Mouse (Mus musculus) megakaryocyte-erythroid progenitor cell, adult 5-6 weeks (primary cell): ENCODE data around the gene Zfp94. TPM values are rescaled to one million over a fixed set of nuclear protein-coding genes. Genes with fewer than 3 reads are reported as not detected.

Experiments
- ATAC-seq: replicated peaks from 2 replicates; pipeline ENCODE4 v1.8.0; 2016; ENCODE audit warnings: mild to moderate bottlenecking, inconsistent platforms; ENCODE audit not compliant: severe bottlenecking, poor library complexity, low FRiP score, low TSS enrichment
- total RNA-seq, 2 experiments: library from RNA; stranded (forward) in 1 of 2; stranded (reverse) in 1 of 2; fragments of 200-1000, 215-1000 nt in 1 of 2; fragments of >200 nt in 1 of 2; fragmentation: Nextera tagmentation in 1 of 2; gene quantifications; 2 replicates each; pipeline ENCODE4 v1.2.3; 2014 to 2017

Gene Zfp94
- total RNA-seq, 2 experiments from 2014 or later = 3.0 to 3.3 TPM

DNA sequence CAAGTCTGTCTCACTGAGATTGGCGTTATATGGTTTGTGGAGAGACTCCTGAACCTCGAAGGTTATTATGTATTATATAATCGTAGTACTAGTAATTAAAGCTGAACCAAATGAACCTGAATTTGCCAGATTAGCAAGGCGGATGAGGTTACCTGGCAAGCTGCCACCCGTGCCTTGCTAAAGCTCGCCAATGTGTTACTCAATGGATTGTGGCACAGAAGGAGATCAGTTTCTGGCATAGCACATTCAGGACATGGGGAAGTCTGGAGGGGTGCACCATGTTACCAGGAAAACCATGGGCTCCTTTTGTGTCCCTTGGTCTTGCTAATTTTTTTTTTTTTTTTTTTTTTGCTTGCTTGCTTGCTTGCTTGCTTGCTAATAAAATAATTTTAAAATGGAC is 8.7 kb upstream of the Zfp94 start:
- ATAC-seq = no peak

DNA sequence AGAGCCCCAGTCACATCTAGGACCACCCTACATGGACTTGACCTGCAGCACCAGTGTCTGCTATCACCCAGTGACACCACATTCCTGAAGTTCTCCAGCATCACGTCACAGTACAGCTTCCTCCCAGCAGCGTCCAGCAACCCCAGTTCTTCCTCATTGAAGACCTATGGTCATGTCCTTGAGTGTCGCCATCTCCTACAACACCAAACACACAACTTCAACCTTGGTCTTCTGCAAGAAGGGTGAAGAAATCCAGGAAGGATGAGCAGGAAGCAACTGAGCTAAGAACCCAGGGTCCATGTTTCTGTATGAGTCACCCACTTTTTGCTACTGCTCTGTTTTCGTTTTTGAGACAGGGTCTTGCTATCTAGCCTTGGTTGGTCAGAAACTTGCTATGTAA is 6.1 kb upstream of the Zfp94 start:
- no peak for ATAC-seq

DNA sequence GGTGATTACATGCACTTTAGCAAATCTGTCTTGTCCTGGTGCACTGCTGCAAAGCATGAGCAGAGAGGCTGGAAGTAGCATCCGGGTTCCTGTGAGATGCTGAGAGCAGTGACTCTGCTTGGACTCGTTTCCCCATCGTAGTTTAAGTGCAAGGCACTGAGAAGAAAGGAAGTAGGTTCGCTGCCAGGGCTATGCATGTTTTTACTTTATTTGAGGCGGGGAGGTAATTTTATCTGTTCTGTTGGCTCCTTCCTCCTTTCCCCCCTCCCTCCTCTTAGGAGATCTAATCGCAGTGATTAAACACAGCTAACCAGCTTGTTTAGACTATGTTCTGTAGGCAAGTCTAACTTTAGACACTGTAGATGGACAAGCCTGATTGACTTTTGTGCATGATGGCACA is 2.5 kb upstream of the Zfp94 start:
- no peak for ATAC-seq

DNA sequence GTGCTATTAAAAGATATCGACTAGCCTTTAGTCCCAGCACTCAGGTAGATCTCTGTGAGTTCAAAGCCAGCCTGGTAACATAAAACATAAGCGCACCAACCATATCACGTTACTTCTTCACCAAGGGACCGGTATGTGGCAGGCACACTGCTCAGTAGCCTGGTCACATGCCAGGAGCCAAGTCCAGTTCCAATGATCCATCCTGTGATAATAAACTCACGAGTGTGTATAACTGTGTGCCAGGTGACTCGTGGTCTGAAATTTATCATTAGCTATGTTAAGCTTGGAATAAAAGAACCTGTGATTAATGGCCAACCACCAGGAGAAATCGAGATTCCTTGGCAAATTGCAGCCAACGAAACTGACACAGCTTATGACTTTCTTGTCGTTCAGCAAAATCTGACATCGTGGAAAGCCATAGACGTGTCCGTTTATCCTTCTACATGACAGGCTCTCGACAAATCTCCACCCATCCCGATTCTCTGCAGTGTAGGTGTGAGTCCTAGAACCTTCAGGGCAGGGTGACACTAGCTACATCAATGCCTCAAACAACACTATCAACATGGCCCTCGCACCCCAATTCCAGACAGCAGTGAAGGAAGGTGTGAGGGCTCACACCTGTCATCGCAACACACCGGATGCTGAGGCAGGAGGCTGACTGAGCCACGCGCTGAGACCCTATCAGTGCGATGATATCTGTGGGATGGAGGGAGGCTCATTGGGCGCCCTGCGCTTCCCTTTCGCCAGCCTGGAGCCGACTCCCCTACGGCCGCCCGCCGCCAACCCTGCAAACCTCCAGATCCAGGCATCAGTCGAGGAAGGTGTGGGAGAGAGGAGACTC is 520 bp downstream of the Zfp94 start:
- ATAC-seq = peak; percentile 63

DNA sequence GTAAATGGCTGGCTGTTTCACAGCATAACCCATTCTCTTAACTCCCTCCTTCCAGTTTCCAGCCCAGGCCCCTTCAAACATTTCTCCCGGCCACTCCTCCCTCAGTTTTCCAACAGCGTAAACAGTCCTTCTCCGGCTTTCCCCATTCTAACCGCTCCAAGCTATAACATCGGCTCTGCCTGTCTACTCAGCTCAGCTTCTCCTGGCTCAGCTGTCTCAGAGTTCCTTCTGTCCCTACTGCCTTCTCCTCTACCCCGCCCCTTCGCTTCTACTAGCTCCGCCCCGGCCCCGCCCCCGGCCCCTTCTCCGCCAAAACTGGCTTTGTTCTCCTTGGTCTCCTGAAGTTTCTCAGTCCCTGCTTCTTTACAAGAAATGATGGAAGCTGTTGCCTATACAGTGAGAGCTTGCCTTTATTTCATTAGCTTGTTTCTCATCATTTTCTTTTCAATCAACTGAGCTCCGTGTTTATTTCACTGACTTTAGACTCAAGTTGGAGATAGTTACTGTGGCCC is 15.6 kb downstream of the Zfp94 start, which contains the start of gene Zfp61:
Zfp61 (minus strand) TSS at position 462 of the 512 bp plus-strand sequence.
- ATAC-seq = peak; percentile 76

DNA sequence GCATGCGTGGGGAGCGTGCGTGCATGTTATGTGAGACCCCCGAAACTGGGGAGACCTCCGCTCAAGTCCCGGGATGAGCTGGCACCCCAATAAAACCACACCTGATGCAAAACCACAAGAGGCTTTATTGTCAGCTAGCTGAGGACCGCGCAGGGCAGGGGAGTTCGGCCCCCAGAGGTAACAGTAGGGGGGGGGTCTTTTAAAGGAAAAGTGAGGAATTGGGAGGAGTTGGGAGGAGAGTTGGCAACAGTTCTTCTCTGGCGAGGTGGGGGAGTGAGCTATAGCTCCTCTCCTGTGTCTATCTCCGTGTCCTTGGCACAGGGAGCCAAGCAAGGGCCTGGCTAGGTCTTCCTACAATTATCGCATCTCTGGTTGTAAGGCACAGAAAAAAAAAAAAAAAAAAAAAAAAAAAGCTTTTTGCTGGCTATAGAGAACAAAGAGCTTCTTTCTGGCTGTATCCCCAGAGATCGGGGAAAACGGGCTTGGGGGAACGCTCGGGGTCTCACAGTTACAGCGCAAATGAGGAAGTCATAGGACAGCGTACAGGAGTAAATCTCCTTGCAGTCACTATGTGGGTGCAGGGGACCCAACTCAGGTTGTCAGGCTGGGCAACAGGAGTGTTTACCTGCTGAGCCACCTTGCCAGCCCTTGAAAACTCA is 16.5 kb downstream of the Zfp94 start:
- ATAC-seq = no peak

DNA sequence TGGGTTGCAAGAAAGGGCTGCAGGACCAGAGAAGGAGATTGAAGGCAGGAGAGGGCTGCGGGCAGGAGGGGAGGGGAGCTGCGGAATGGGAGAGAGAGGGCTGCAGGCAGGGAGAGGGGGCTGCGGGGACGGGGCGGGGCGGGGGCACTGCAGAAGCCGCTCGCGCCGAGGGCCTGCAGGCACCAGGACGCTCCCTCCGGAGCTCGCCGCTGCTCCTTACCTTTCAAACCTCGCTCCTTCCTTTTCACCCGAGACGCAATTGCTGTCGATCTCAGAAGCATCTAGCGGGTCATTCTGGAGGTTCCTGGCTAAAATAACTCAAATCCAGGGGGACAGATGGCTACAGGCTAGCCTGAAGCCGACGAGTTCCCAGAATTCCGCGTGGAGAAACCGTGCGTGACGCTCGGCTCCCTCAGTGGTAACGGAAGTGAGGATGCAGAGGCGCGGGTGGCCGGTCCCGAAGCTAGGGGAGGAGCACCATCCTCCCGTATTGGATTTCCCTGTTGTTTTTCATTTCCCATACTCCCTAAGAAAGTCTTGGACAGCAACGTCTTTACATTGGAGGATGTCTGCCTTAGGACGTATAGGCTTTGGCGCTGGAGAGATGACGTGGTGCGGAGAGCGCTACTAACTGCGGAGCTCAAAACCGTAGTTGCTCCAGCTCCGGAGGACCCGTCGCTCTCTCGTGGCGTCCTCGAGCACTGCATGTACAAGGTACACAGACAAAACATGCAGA is 17.3 kb downstream of the Zfp94 start:
- peak; percentile 95 for ATAC-seq

DNA sequence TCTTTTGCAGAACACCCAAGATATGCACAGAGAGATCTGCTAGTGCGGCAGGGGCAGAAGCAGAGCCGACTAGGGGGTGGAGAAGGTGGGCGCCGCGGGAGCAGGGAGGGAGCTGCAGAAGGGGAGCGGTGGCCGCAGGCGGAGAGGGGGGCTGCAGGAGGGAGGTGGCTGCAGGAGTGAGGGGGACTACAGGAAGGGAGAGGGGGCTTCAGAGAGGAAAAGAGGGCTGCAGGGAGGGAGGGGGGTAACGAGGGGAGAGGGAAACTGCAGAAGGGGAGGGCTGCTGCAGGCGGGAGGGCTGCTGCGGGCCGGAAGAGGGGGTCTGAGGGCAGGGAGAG is 17.9 kb downstream of the Zfp94 start:
- no peak for ATAC-seq

DNA sequence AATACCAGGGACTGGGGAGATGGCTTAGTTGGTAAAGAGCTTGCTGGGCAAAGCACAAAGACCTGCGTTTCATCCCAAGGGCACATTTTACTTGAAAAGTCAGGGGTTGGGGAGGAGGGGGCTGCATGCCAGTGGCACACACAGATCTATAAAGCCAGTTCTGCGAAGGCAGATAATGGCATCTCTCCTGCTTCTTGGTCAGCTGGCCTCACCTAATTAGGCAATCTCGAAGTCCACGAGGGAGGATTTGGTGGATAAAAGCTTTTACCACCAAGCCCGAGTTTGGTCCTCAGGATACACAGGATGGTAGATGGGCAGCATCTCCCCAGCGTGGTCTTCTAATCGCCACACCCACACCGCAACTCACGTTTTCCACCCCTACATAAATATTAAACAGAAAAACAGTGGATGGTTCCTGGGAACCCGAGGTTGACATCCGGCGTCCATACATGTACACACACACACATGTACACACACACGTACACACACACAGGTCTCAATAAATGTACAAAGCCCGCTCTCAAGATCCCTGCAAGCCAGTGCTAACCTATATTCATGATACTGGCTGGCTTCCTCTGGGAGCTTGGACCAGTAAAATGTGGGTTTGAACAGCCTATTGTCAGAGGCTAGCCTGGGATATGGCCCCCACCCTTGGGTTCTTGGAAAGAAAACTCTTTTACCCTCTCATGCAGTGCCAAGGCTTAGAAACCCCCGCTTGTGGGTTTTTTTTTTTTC is 18.9 kb downstream of the Zfp94 start:
- no peak for ATAC-seq

DNA sequence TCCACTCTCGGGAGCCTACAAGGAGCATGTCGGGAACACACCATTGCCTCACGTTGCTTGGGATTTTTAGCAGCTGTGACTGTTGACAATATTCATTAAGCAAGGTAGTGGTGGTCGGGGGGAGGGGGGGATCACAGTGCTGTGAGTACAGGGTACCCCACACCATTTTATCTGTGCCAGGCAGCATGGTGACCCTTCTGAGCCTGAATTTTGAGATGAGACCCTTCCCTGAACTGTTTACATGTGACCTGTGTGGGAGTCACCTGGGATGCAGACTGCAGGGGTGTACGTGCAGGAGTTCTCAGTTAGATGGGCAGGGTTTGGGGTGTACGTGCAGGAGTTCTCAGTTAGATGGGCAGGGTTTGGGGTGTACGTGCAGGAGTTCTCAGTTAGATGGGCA is 20.1 kb downstream of the Zfp94 start:
- no peak for ATAC-seq

DNA sequence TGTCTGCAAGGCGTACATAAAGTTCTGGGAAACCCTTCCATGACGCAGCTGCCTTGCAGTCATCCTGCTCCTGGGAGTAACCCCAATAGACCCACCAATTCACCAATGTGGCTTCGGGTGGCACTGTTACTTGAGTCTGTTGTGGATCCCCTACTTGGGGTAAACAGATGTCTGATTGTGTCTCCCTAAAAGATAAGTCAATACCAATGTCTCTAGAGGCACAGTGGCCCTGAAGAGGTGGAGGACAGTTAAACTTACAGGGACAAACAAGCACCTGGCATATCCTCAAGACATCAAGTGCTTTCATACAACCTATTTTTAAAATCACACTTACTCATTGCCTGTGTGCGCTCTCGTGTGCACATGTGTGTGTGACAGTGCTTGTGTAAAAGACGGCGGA is 21.1 kb downstream of the Zfp94 start:
- ATAC-seq = no peak

DNA sequence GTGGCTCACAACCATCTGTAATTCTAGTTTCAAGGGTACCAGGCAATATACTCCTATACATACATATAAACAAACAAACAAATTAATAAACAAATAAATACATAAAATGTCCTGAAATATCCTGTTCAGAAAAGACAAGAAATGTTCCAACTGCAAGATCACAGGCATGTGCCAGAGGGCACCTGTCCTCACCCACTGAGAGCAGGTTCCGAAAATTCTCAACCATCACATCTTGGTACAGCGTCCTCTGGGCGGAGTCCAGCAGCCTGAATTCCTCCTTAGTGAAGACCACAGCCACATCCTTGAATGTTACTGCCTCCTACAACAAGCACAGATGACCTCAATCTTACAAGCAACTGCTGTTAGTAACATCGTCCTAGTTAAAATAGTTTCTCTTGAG is 21.7 kb downstream of the Zfp94 start:
- ATAC-seq = no peak

DNA sequence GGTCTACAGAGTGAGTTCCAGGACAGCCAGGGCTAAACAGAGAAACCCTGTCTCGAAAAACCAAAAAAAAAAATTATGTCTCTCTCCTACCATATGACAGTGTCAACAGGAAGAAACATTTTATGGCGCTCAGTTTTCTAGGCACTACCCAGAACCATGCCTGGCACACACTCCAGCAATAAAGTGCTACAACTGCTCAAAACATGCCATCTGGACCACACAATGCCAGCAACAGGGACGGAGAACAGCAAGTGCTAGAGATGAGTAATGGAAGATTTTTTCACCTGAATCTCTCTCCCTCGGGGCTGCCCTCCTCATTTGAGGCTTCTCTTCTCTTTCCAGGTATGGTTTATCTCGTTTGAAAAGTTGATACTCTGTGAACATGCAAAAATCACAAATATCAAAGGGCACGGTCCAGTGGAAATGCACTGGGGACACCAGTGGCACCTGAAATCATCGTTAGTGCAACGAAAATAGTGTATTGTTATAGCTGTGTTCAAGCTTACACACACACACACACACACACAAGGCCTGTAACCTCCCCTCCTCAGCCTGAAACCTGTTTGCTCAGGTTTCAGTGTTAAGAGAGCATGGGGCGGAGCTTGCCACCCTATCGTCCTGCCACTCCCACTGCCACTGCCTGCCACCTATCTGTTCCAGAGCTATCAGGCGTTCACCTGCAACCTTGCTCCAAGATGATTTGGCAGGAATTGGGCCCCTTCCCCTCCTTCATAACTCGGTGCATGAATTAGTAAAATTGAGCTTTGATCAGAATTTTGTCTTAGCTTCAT is 23.2 kb downstream of the Zfp94 start:
- no peak for ATAC-seq

DNA sequence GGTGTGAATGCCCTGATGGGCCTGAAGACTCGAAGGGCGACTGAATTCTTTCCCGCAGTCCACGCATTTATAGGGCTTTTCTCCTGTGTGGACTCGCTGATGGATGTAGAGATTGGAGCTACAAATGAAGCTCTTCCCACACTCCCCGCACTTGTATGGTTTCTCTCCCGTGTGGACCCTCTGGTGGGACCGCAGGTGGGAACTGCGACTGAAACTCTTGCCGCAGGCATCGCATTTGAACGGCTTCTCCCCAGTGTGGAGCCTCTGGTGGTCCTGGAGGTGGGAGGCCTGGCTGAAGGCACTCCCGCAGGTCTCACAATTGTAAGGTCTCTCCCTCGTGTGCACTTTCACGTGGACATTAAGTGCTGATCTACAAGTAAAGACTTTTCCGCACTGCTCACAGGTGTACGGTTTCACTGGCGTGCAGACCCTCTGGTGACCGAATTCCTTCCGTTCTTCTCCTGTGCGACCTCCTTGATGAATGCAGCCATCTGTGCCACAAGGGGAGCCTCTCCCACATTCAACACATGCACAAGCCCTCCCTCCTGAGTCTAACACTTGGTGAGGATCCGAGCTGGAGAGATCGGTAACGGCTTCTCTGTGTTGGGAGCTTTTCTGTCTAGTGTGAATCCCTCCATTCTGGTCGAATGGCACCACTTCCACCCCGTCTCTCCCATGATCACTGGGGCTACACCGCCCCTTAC is 24.9 kb downstream of the Zfp94 start:
- ATAC-seq = no peak

DNA sequence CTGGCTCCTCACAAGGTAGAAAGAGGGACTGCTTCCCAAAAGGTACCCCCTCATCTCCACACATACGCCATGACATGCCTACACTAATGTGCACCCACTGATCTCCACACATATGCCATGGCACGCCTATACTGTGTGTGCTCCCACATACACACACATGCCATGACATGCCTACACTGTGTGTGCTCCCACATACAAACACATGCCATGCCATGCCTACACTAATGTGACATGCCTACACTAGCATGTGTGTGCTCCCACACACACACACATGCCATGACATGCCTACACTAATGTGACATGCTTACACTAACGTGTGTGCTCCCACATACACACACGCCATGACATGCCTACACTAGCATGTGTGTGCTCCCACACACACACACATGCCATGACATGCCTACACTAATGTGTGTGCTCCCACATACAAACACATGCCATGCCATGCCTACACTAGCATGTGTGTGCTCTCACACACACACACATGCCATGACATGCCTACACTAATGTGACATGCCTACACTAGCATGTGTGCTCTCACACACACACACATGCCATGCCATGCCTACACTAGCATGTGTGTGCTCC is 26.3 kb downstream of the Zfp94 start:
- no peak for ATAC-seq

DNA sequence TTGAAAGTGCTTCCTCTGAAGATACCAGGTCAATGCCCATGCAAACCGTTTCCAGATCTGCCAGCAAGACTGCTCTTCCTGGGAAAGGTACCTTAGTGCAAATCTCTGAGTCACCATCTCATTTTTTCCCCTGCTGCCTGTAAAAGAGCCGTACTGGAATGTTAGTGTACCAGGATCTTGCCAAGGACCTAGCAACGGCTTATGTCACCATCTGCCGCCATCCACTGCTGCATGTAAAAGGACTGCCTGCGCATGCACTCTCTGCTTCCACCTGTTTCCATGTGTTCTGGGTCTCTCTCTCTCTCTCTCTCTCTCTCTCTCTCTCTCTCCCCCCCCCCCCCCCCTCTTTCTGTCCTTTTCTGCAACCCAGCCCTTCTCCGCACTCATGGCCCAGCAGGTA is 28.0 kb downstream of the Zfp94 start:
- no peak for ATAC-seq

DNA sequence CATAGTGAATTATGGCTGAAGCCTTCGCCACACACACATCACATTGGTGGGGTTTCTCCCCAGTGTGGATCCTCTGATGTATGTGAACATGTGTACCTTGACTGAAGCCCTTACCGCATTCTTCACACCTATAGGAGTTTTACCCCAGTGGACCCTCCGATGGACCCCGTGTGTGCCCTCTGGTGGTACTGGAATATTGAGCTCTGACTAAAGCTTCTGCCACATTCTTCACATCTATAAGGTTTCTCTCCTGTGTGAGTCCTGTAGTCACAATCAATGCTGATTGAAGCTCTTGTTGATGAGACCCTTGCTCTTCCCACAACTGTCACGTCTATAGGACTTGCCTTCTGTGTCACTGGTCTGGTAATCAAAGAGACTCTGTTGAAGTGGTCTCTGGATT is 28.8 kb downstream of the Zfp94 start:
- no peak for ATAC-seq

DNA sequence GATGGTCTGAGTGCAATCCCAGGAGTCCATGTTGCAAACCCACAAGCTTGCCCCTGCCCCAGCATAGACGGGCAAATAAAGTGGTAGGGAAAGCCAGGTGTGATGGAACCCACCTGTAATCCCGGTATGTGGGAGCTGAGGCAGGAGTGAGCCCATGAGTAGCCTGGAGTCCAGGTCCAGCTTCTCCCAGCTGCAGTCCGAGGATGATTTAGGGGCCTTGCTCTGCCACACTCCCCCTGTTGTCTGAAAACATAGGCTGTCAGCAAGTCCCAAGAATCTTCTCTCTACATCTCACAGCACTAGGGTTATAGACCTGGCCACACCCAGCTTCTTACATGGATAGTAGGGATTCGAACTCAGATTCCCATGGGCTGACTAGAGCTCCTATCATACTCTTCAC is 29.6 kb downstream of the Zfp94 start:
- ATAC-seq = no peak
